Mouse (Mus musculus) natural killer cell, adult 2 months (primary cell): Measurements from ENCODE around the gene Timm10b.

Experiments used
- DNase-seq, 2 experiments: peaks; one replicate each; pipeline ENCODE4 v3.0.0; 2022; ENCODE audit warnings: low spot score in 2 of 2

Gene Timm10b

DNA sequence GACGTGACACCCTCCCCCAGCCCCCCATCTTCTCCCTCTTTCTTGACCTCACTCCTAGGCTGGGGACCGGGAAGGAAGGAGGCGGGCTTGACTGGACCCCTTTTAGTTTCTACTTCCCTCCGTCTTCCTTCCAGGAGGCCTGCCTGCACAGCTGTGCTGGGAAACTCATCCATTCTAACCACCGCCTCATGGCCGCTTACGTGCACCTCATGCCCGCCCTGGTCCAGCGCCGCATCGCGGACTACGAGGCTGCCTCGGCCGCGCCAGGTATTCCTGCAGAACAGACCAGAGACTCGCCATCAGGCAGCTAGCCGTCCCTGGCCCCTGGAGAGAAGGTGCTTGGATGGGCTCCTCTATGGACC lies 1.0 kb downstream of the Timm10b start:
- no peak for DNase-seq

- no peak for DNase-seq
Observed at GRCm38 (mm10) chr7:105641936-105642335, 2.1 kb downstream of the Timm10b start.

DNA sequence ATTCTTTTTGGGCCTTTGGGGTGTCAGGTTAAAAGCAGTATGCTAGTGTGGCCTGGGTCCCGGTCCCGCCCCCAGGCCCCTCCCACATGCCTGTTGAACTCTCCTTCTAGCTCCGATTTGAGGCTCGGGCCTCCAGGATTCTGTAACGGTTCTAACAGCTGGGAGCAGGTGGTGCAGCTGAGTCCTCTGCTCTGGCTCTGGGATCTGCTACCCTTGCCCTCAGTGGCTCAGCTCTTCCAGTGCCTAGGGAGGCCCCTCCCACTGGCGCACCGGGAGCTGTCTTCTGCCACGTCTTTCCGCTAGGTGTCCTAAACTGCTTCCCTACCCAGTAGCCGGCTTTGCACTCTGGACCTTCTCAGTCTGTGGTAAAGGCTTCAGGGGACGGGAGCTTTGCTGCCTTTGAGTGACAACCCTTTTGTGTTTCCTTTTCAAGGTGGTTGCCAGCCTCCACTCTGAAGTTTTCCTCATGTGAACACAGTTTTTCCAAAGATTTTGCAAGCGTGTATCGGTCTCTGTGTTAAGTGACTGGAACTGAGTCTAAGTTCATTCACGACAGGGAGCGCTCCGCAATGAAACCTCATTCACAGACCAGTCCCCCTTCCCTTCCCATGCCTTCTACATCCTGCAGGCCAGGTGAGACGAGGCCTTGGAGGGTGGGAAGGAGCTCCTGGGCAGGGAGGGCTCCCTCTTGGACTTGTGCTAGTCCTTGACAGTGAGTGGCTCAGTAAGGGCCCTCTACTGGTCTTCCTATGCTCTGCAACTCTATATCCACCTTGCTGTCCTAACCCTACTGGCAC lies 11.0 kb downstream of the Timm10b start, which contains the start of gene Dnhd1:
Gene Dnhd1, plus strand, starts transcription at position 189 of the 797 bp plus-strand sequence.
- DNase-seq, result peak; percentile 26 to 37

DNA sequence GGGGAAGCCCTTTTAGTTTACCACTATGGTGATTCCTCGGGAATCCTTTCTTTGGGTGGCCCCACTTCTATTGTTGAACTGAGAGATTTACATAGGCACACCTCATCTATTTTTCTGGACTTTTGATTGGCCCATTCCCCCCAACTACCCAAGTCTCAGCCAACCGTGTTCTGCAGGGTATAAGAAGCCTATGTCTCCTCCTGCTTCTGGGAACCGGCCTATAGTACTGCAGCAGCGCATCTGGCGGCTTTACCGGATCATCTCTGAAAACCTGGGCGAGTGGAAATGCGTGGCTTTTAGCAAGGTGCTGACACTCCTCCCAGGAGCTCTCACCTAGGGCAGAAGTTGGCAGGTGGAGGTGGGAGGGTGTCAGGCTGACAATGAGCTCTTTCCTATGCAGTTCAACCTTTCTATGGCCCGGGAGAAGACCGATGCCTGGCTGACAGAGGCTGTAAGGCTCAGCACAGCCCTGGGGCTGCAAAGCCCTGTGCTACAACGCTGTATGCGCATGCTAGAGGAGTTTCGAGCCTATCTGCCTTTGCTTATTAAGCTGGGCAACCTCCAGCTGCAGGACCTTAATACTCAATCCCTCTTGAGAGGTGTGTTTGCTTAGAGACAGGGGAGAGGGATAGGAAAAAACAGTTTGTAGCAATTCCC lies 45.8 kb downstream of the Timm10b start:
- DNase-seq, result no peak

DNA sequence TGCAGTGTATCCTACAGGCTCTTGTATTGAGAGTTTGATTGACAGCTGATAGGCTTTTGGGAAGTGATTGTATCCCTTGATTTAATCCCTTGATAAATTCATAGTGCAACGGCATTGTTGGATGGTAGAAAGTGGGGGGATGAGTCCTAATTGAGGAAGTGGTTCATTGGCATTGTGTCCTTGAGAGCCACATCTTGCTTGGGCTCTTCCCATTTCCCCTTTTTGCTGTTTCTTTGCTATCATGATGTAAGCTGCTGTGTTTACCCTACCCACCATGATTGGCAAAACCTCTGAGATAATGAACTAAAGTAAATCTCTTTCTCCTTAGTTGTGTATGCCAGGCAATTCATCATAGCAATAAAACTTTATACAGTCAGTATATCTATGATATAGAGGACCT lies 51.0 kb downstream of the Timm10b start:
- DNase-seq, result no peak
